Mouse (Mus musculus): ENCODE measurements at regions not wholly inside any gene's neighbourhood (a gene's known extent, or its start where the extent isn't known, plus 50 kb on each side); places are given as distances from the start of the nearest gene placed in this dataset.

GRCm38 (mm10) chr14:71660166-71660565 lies 831.5 kb downstream of the Gm9195 start:
- H3K4me3 ChIP-seq, result no peak overlapping the region
- H3K36me3 ChIP-seq, result no peaks in the 10 kb centered on the region
- WGBS (ENCODE audit: insufficient replicate concordance), result 55% methylated on average over 2 of the region's 2 CpGs
- H3K4me1 ChIP-seq, result no peaks in the 10 kb centered on the region
- H3K27ac ChIP-seq, result no peak overlapping the region
- H3K9ac ChIP-seq, result no peak overlapping the region
- no peaks in the 10 kb centered on the region for H3K9me3 ChIP-seq (replicated peaks)
- no peaks in the 10 kb centered on the region for H3K27me3 ChIP-seq (replicated peaks)
- no peak overlapping the region for H3K4me2 ChIP-seq
- no peak for ATAC-seq

- H3K4me2 ChIP-seq, result no peak overlapping the region
- no peak overlapping the region for H3K4me3 ChIP-seq
- no peaks in the 10 kb centered on the region for H3K36me3 ChIP-seq
- no peaks in the 10 kb centered on the region for H3K4me1 ChIP-seq
- H3K9me3 ChIP-seq (replicated peaks), result no peaks in the 10 kb centered on the region
- no peaks in the 10 kb centered on the region for H3K27me3 ChIP-seq (replicated peaks)
- 62% methylated on average over 3 of the region's 3 CpGs for WGBS (ENCODE audit: insufficient replicate concordance)
- no peak overlapping the region for H3K9ac ChIP-seq
- ATAC-seq, result no peak
- H3K27ac ChIP-seq, result no peak overlapping the region
Observed at GRCm38 (mm10) chr14:71654785-71655627, 836.6 kb downstream of the Gm9195 start.

- H3K9me3 ChIP-seq (replicated peaks), result no peaks in the 10 kb centered on the region
- no peak overlapping the region for H3K27ac ChIP-seq
- 72% methylated on average over 1 of the region's 1 CpGs for WGBS (ENCODE audit: insufficient replicate concordance)
- no peak for ATAC-seq
- no peak overlapping the region for H3K4me2 ChIP-seq
- H3K36me3 ChIP-seq, result no peaks in the 10 kb centered on the region
- H3K4me1 ChIP-seq, result no peaks in the 10 kb centered on the region
- H3K9ac ChIP-seq, result no peak overlapping the region
- no peak overlapping the region for H3K4me3 ChIP-seq
- H3K27me3 ChIP-seq (replicated peaks), result no peaks in the 10 kb centered on the region
Observed at GRCm38 (mm10) chr14:71642536-71642935, 849.1 kb downstream of the Gm9195 start.

GRCm38 (mm10) chr14:71639083-71639482 lies 852.6 kb downstream of the Gm9195 start:
- ATAC-seq, result no peak
- 48% methylated on average over 1 of the region's 1 CpGs for WGBS (ENCODE audit: insufficient replicate concordance)

GRCm38 (mm10) chr14:71635091-71635490 lies 856.5 kb downstream of the Gm9195 start:
- no peak overlapping the region for H3K27ac ChIP-seq
- WGBS (ENCODE audit: insufficient replicate concordance), result 71% methylated on average over 1 of the region's 1 CpGs

More at GRCm38 (mm10) chr14:71639083-71639482, 852.6 kb downstream of the Gm9195 start:
- Histone ChIP-seq H3K9me3 (replicated peaks) (no peaks in the 10 kb centered on the region), H3K36me3 (no peaks in the 10 kb centered on the region), H3K27me3 (replicated peaks) (no peaks in the 10 kb centered on the region), H3K4me1 (no peaks in the 10 kb centered on the region), H3K4me2 (no peak overlapping the region), H3K27ac (no peak overlapping the region), H3K9ac (no peak overlapping the region), H3K4me3 (no peak overlapping the region)

GRCm38 (mm10) chr14:71609698-71610301 lies 881.8 kb downstream of the Gm9195 start:
- no peak overlapping the region for H3K4me3 ChIP-seq
- no peak overlapping the region for H3K9ac ChIP-seq
- ATAC-seq, result no peak
- H3K27ac ChIP-seq, result no peak overlapping the region
- H3K36me3 ChIP-seq, result no peaks in the 10 kb centered on the region
- H3K9me3 ChIP-seq (replicated peaks), result no peaks in the 10 kb centered on the region
- 59% methylated on average over 4 of the region's 4 CpGs for WGBS (ENCODE audit: insufficient replicate concordance)
- no peaks in the 10 kb centered on the region for H3K4me1 ChIP-seq
- H3K27me3 ChIP-seq (replicated peaks), result no peaks in the 10 kb centered on the region
- no peak overlapping the region for H3K4me2 ChIP-seq

More at GRCm38 (mm10) chr14:71635091-71635490, 856.5 kb downstream of the Gm9195 start:
- no peaks in the 10 kb centered on the region for H3K4me1 ChIP-seq
- no peaks in the 10 kb centered on the region for H3K27me3 ChIP-seq (replicated peaks)
- ATAC-seq, result no peak
- H3K4me3 ChIP-seq, result no peak overlapping the region
- no peaks in the 10 kb centered on the region for H3K36me3 ChIP-seq
- H3K4me2 ChIP-seq, result no peak overlapping the region
- no peak overlapping the region for H3K9ac ChIP-seq
- H3K9me3 ChIP-seq (replicated peaks), result no peaks in the 10 kb centered on the region

- H3K4me3 ChIP-seq, result no peak overlapping the region
- H3K9me3 ChIP-seq (replicated peaks), result no peaks in the 10 kb centered on the region
- no peak overlapping the region for H3K9ac ChIP-seq
- no peaks in the 10 kb centered on the region for H3K36me3 ChIP-seq
- 59% methylated on average over 2 of the region's 2 CpGs for WGBS (ENCODE audit: insufficient replicate concordance)
- H3K27ac ChIP-seq, result no peak overlapping the region
- no peak overlapping the region for H3K4me2 ChIP-seq
- no peaks in the 10 kb centered on the region for H3K27me3 ChIP-seq (replicated peaks)
- no peak for ATAC-seq
- H3K4me1 ChIP-seq, result no peaks in the 10 kb centered on the region
Observed at GRCm38 (mm10) chr14:71603710-71604109, 887.9 kb downstream of the Gm9195 start.

GRCm38 (mm10) chr14:71597859-71598258 lies 893.8 kb downstream of the Gm9195 start:
- H3K27ac ChIP-seq, result no peak overlapping the region
- H3K36me3 ChIP-seq, result no peaks in the 10 kb centered on the region
- no peaks in the 10 kb centered on the region for H3K27me3 ChIP-seq (replicated peaks)
- H3K4me2 ChIP-seq, result no peak overlapping the region
- no peaks in the 10 kb centered on the region for H3K9me3 ChIP-seq (replicated peaks)
- no peak overlapping the region for H3K4me3 ChIP-seq
- 52% methylated on average over 3 of the region's 3 CpGs for WGBS (ENCODE audit: insufficient replicate concordance)
- H3K9ac ChIP-seq, result no peak overlapping the region
- H3K4me1 ChIP-seq, result no peaks in the 10 kb centered on the region
- ATAC-seq, result no peak

GRCm38 (mm10) chr14:71588694-71589240 lies 902.9 kb downstream of the Gm9195 start:
- Histone ChIP-seq H3K4me3 (no peak overlapping the region), H3K4me2 (no peak overlapping the region), H3K9ac (no peak overlapping the region), H3K36me3 (no peaks in the 10 kb centered on the region), H3K27ac (no peak overlapping the region), H3K27me3 (replicated peaks) (no peaks in the 10 kb centered on the region), H3K9me3 (replicated peaks) (no peaks in the 10 kb centered on the region), H3K4me1 (no peaks in the 10 kb centered on the region)
- 36% methylated on average over 1 of the region's 1 CpGs for WGBS (ENCODE audit: insufficient replicate concordance)
- ATAC-seq, result no peak

- Histone ChIP-seq H3K4me2 (no peak overlapping the region), H3K27ac (no peak overlapping the region), H3K4me1 (no peaks in the 10 kb centered on the region), H3K9me3 (replicated peaks) (no peaks in the 10 kb centered on the region), H3K27me3 (replicated peaks) (no peaks in the 10 kb centered on the region), H3K36me3 (no peaks in the 10 kb centered on the region), H3K4me3 (no peak overlapping the region), H3K9ac (no peak overlapping the region)
- no peak for ATAC-seq
Observed at GRCm38 (mm10) chr14:71588006-71588405, 903.6 kb downstream of the Gm9195 start.

GRCm38 (mm10) chr14:71564816-71565215 lies 926.8 kb downstream of the Gm9195 start:
- ATAC-seq, result no peak
- H3K4me2 ChIP-seq, result no peak overlapping the region
- WGBS (ENCODE audit: insufficient replicate concordance), result 53% methylated on average over 3 of the region's 3 CpGs
- H3K27ac ChIP-seq, result no peak overlapping the region
- no peaks in the 10 kb centered on the region for H3K9me3 ChIP-seq (replicated peaks)
- H3K27me3 ChIP-seq (replicated peaks), result no peaks in the 10 kb centered on the region
- H3K9ac ChIP-seq, result no peak overlapping the region
- no peaks in the 10 kb centered on the region for H3K4me1 ChIP-seq
- H3K36me3 ChIP-seq, result no peaks in the 10 kb centered on the region
- H3K4me3 ChIP-seq, result no peak overlapping the region

- Histone ChIP-seq H3K27me3 (replicated peaks) (no peaks in the 10 kb centered on the region), H3K36me3 (no peaks in the 10 kb centered on the region), H3K4me2 (no peak overlapping the region), H3K9me3 (replicated peaks) (no peaks in the 10 kb centered on the region), H3K9ac (no peak overlapping the region), H3K4me1 (no peaks in the 10 kb centered on the region), H3K4me3 (no peak overlapping the region), H3K27ac (no peak overlapping the region)
- ATAC-seq, result no peak
- 60% methylated on average over 4 of the region's 4 CpGs for WGBS (ENCODE audit: insufficient replicate concordance)
Observed at GRCm38 (mm10) chr14:71561906-71562305, 929.7 kb downstream of the Gm9195 start.
